Mouse (Mus musculus): Measurements from ENCODE around the gene Cdk14. TPM values are rescaled to one million over a fixed set of nuclear protein-coding genes. Genes with fewer than 3 reads are reported as not detected.

Gene Cdk14
- polyA plus RNA-seq (2015; fragmentation: Nextera tagmentation; extraction: Ambion mirVana): 18.0 and 19.2 TPM in 2 replicates

DNA sequence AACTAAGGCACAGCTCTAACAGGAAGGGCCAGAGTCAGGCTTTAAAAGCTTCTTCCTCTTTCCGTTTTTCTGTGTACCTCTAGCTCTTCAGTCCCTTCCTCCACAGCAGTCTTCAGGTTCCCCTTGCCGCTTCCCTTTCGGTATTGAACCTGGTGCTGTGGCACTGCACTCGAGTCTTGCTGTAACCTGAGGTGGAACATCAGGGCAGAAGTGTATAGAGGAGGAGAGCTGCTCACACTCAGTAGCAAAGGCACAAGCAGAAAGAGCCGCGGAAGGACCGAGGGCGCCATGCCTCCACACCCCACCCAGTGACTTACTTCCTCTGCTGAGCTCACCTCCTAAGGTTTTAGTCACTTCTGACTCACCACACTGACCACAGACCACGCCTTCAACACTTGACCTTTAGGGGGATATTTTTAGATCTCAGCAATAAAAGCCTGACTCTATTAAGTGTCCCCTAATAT, at the start of gene Cdk14:
Cdk14 (minus strand) TSS at position 321 of the 464 bp plus-strand sequence.
- no peak within 1 kb of the TSS for H3K9ac ChIP-seq
- H3K27me3 ChIP-seq: no peaks in the 10 kb centered on the region
- no peaks in the 10 kb centered on the region for H3K36me3 ChIP-seq
- no peak within 1 kb of the TSS for H3K4me3 ChIP-seq
- 85% methylated on average over 9 of the region's 9 CpGs for WGBS
- H3K4me1 ChIP-seq: 0 out of 2 replicates have a peak, but pooled peaks cover 3% of the 10 kb centered on the region
- H3K9me3 ChIP-seq: no peaks in the 10 kb centered on the region
- H3K27ac ChIP-seq: no peak within 1 kb of the TSS
- H3K4me2 ChIP-seq: no peak within 1 kb of the TSS
- no peak for ATAC-seq (ENCODE audit: insufficient number of reproducible peaks, low FRiP score, low TSS enrichment, low read depth)

DNA sequence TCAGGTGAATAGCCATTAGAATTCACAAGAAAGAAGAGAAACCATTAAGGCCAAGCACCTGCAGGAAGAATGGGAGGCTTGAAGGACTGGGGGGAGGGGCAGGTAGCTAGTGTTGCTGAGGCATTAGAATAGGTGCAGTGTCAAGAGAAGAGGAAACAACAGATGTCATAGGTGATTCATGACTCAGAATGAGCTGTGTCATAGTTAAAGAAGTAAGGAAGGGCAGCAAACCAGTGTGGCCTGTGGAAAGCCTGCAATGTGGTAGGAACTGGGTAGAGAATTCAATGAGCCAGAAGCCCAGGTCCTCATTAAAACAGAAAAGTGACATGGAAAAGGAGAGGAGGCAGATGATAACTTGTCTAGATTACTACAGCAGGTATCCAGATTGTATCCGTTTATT, 45.1 kb upstream of the Cdk14 start:
- 60% methylated on average over 1 of the region's 1 CpGs for WGBS
- no peak overlapping the region for H3K4me3 ChIP-seq
- H3K4me1 ChIP-seq: no peaks in the 10 kb centered on the region
- ATAC-seq (ENCODE audit: insufficient number of reproducible peaks, low FRiP score, low TSS enrichment, low read depth): no peak
- H3K36me3 ChIP-seq: no peaks in the 10 kb centered on the region
- H3K27me3 ChIP-seq: no peaks in the 10 kb centered on the region
- H3K4me2 ChIP-seq: no peak overlapping the region
- H3K27ac ChIP-seq: no peak overlapping the region
- H3K9ac ChIP-seq: no peak overlapping the region
- H3K9me3 ChIP-seq: no peaks in the 10 kb centered on the region

GRCm38 (mm10) chr5:5431746-5432438, 11.8 kb upstream of the Cdk14 start:
- no peak for ATAC-seq (ENCODE audit: insufficient number of reproducible peaks, low FRiP score, low TSS enrichment, low read depth)
- WGBS: 59% methylated on average over 5 of the region's 5 CpGs

GRCm38 (mm10) chr5:5423723-5424171, 3.6 kb upstream of the Cdk14 start:
- ATAC-seq (ENCODE audit: insufficient number of reproducible peaks, low FRiP score, low TSS enrichment, low read depth): no peak
- H3K9me3 ChIP-seq: no peaks in the 10 kb centered on the region
- H3K4me2 ChIP-seq: no peak overlapping the region
- no peaks in the 10 kb centered on the region for H3K36me3 ChIP-seq
- 0 out of 2 replicates have a peak, but pooled peaks cover 3% of the 10 kb centered on the region for H3K4me1 ChIP-seq
- H3K9ac ChIP-seq: no peak overlapping the region
- no peak overlapping the region for H3K4me3 ChIP-seq
- WGBS: 46% methylated on average over 6 of the region's 6 CpGs
- no peak overlapping the region for H3K27ac ChIP-seq
- H3K27me3 ChIP-seq: no peaks in the 10 kb centered on the region

More at GRCm38 (mm10) chr5:5431746-5432438, 11.8 kb upstream of the Cdk14 start:
- Histone ChIP-seq H3K4me3 (no peak overlapping the region), H3K9me3 (no peaks in the 10 kb centered on the region), H3K4me2 (no peak overlapping the region), H3K4me1 (no peaks in the 10 kb centered on the region), H3K27ac (no peak overlapping the region), H3K9ac (no peak overlapping the region), H3K27me3 (no peaks in the 10 kb centered on the region), H3K36me3 (no peaks in the 10 kb centered on the region)

- Histone ChIP-seq H3K9ac (no peak overlapping the region), H3K27me3 (no peaks in the 10 kb centered on the region)
- WGBS: 95% methylated on average over 4 of the region's 4 CpGs
Measured at GRCm38 (mm10) chr5:5423081-5423480, 3.0 kb upstream of the Cdk14 start.

GRCm38 (mm10) chr5:5421439-5421838, 1.3 kb upstream of the Cdk14 start:
- H3K4me2 ChIP-seq: no peak overlapping the region
- no peak for ATAC-seq (ENCODE audit: insufficient number of reproducible peaks, low FRiP score, low TSS enrichment, low read depth)
- no peaks in the 10 kb centered on the region for H3K36me3 ChIP-seq
- H3K27ac ChIP-seq: no peak overlapping the region
- 84% methylated on average over 2 of the region's 2 CpGs for WGBS
- H3K9ac ChIP-seq: no peak overlapping the region
- no peak overlapping the region for H3K4me3 ChIP-seq
- H3K27me3 ChIP-seq: no peaks in the 10 kb centered on the region
- H3K9me3 ChIP-seq: no peaks in the 10 kb centered on the region
- 0 out of 2 replicates have a peak, but pooled peaks cover 3% of the 10 kb centered on the region for H3K4me1 ChIP-seq

More at GRCm38 (mm10) chr5:5423081-5423480, 3.0 kb upstream of the Cdk14 start:
- H3K36me3 ChIP-seq: no peaks in the 10 kb centered on the region
- no peak for ATAC-seq (ENCODE audit: insufficient number of reproducible peaks, low FRiP score, low TSS enrichment, low read depth)
- no peak overlapping the region for H3K4me3 ChIP-seq
- no peaks in the 10 kb centered on the region for H3K9me3 ChIP-seq
- no peak overlapping the region for H3K4me2 ChIP-seq
- H3K27ac ChIP-seq: no peak overlapping the region
- H3K4me1 ChIP-seq: 0 out of 2 replicates have a peak, but pooled peaks cover 3% of the 10 kb centered on the region

DNA sequence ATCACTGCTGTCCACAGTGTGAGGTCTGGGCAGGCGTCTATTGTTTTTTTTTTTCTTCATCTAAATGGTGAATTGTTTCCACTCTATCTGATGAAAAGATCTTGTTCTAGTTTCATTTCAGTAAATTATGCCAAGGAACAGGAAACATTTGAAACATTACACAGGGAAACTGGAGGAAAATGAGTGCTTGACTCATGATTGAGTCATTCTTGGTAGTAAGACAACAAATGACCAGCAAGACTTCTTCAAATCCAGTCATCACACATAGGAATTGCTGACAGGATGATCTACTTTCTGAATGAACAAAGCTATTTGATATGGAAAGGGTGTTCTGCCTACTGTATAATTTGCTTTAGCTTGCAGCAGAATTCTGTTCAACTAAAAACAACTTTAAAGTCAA, 859 bp downstream of the Cdk14 start:
- Histone ChIP-seq H3K4me3 (no peak overlapping the region), H3K27me3 (no peaks in the 10 kb centered on the region), H3K4me2 (no peak overlapping the region), H3K9me3 (no peaks in the 10 kb centered on the region), H3K4me1 (0 out of 2 replicates have a peak, but pooled peaks cover 3% of the 10 kb centered on the region), H3K27ac (no peak overlapping the region), H3K9ac (no peak overlapping the region), H3K36me3 (no peaks in the 10 kb centered on the region)
- WGBS: 89% methylated on average over 1 of the region's 1 CpGs
- no peak for ATAC-seq (ENCODE audit: insufficient number of reproducible peaks, low FRiP score, low TSS enrichment, low read depth)

DNA sequence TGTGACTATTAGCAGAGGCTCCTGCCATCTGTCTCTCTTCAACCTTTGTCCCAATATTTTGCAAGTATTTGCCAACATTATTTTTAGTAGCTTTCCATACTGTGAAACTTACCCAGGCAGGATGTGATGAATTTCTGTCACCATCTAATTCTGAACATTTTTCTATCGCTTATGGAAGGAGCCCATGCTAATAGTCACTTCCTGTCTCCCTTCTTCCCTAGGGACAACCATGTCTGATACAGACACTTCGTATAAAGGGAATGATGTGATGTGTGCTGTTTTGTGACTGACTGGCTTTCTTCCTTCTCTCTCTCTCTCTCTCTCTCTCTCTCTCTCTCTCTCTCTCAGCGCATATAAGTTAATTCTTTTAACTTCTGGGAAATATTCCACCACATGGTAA, 5.3 kb downstream of the Cdk14 start:
- no peak for ATAC-seq (ENCODE audit: insufficient number of reproducible peaks, low FRiP score, low TSS enrichment, low read depth)
- Histone ChIP-seq H3K4me3 (no peak overlapping the region), H3K4me2 (no peak overlapping the region), H3K27ac (no peak overlapping the region), H3K27me3 (no peaks in the 10 kb centered on the region), H3K9ac (no peak overlapping the region), H3K36me3 (no peaks in the 10 kb centered on the region), H3K9me3 (no peaks in the 10 kb centered on the region), H3K4me1 (no peaks in the 10 kb centered on the region)
- 79% methylated on average over 3 of the region's 3 CpGs for WGBS

- Histone ChIP-seq H3K27me3 (no peaks in the 10 kb centered on the region), H3K9me3 (no peaks in the 10 kb centered on the region), H3K4me1 (no peaks in the 10 kb centered on the region), H3K36me3 (no peaks in the 10 kb centered on the region), H3K4me3 (no peak overlapping the region), H3K9ac (no peak overlapping the region), H3K27ac (no peak overlapping the region), H3K4me2 (no peak overlapping the region)
- no peak for ATAC-seq (ENCODE audit: insufficient number of reproducible peaks, low FRiP score, low TSS enrichment, low read depth)
- WGBS: 93% methylated on average over 2 of the region's 2 CpGs
Measured at GRCm38 (mm10) chr5:5411886-5412285, 8.2 kb downstream of the Cdk14 start.

DNA sequence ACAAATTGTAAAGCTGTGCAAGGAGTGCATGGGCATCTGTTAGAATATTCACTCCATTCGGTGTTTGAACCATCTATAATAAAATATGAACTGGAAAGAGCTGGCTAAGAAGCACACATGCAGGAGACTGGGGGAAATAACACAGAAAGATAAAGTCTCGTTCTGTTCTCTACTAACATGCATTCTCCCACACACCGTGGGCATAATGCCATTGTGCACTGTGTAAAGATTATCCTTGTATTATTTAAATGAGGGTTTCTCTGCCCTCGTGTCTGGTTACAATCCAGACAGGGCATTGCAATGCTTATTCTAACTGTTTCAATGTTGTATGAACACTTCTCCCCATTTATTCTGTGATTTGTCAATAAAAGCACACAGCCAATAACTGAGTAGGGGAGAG, 18.1 kb downstream of the Cdk14 start:
- no peaks in the 10 kb centered on the region for H3K9me3 ChIP-seq
- no peak overlapping the region for H3K9ac ChIP-seq
- no peak overlapping the region for H3K4me3 ChIP-seq
- H3K27me3 ChIP-seq: no peaks in the 10 kb centered on the region
- H3K4me2 ChIP-seq: no peak overlapping the region
- H3K36me3 ChIP-seq: no peaks in the 10 kb centered on the region
- no peaks in the 10 kb centered on the region for H3K4me1 ChIP-seq
- WGBS: 67% methylated on average over 4 of the region's 4 CpGs
- no peak overlapping the region for H3K27ac ChIP-seq
- ATAC-seq (ENCODE audit: insufficient number of reproducible peaks, low FRiP score, low TSS enrichment, low read depth): no peak

DNA sequence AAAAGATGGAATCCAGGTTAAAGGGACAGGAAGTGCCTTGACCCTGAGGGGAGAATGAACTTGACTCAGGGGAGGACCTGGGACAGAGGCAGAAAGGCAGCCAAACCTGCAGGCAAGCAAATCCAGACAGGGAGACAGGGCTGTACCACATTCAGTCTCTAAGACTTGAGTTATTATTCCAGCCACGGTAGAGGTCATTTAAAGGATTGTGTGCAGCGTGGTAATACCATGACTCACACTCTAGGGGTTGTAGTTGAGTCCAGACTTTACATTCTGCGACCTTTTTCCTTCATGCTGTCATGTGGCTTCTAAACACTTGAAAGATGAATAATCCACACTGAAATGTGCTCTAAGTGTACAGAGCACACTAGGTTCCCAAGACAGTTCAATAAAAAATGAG, 27.3 kb downstream of the Cdk14 start:
- Histone ChIP-seq H3K4me2 (no peak overlapping the region), H3K4me3 (no peak overlapping the region), H3K27me3 (no peaks in the 10 kb centered on the region), H3K9ac (no peak overlapping the region), H3K36me3 (no peaks in the 10 kb centered on the region), H3K9me3 (no peaks in the 10 kb centered on the region), H3K27ac (no peak overlapping the region), H3K4me1 (no peaks in the 10 kb centered on the region)
- WGBS: 46% methylated on average over 3 of the region's 3 CpGs
- no peak for ATAC-seq (ENCODE audit: insufficient number of reproducible peaks, low FRiP score, low TSS enrichment, low read depth)

Measured in limb, embryonic 15.5 days (tissue).